Mouse (Mus musculus) lung, adult 2 months (tissue): ENCODE results near the gene Pfkl. TPM values are rescaled to one million over a fixed set of nuclear protein-coding genes. Genes with fewer than 3 reads are reported as not detected.
"Not testable (repeated sequence)": the region's sequence is repeated elsewhere in the genome, so short reads cannot be mapped to it uniquely, and the experiment has no call there.

Source experiments
- DNase-seq: peaks from one replicate; pipeline ENCODE4 v3.0.0; 2022
- H3K4me1 ChIP-seq: fragments of 200-500 bp; 2 replicates; pipeline ENCODE4 v1.6.1; 2011; ENCODE audit warnings: low read length; ENCODE audit not compliant: control insufficient read depth, insufficient read depth
- H3K4me3 ChIP-seq: fragments of 200-500 bp; replicated peaks from 2 replicates; pipeline ENCODE3; 2011; ENCODE audit warnings: low read depth, mild to moderate bottlenecking, control low read depth, low read length; ENCODE audit errors: extremely low read depth
- CTCF ChIP-seq: fragments of 200-500 bp; IDR thresholded peaks from 2 replicates; pipeline ENCODE4 v1.5.1; 2011; ENCODE audit warnings: mild to moderate bottlenecking, low read length, control low read depth; ENCODE audit not compliant: insufficient read depth
- POLR2A ChIP-seq: fragments of 200-500 bp; IDR thresholded peaks from 2 replicates; pipeline ENCODE4 v1.6.1; 2011; ENCODE audit warnings: low read depth, mild to moderate bottlenecking, control low read depth, low read length, borderline replicate concordance; ENCODE audit errors: extremely low read depth
- WGBS: fragments of 180-500 bp; shearing (Covaris S2); methylation state at CpG from one replicate; pipeline ENCODE4 v1.1.7; 2018; 5-methylcytosine and 5-hydroxymethylcytosine counted together
- polyA plus RNA-seq: library from polyadenylated mRNA; depleted of rRNA; stranded (reverse); fragments of >200 nt; gene quantifications from 2 replicates; pipeline ENCODE4 v1.2.3, GENCODE M21; 2012

The Pfkl gene
- polyA plus RNA-seq, 1 experiment: 70.0 TPM

- H3K4me1 ChIP-seq: no peaks in the 10 kb centered on the region
- H3K4me3 ChIP-seq: no peak within 1 kb of the TSS
- no peak for TF ChIP-seq POLR2A
- TF ChIP-seq CTCF: no peak
- no peak for DNase-seq
- 90% methylated on average over 5 of the region's 5 CpGs for WGBS
Observed at GRCm38 (mm10) chr10:78041647-78042046, 31.8 kb upstream of the Pfkl start, which contains the start of gene Dnmt3l. Gene Dnmt3l, plus strand, starts transcription at chr10:78041947.

- no peak for DNase-seq
- Histone ChIP-seq H3K4me3 (no peak overlapping the region), H3K4me1 (no peaks in the 10 kb centered on the region)
- TF ChIP-seq CTCF: no peak
- no peak for TF ChIP-seq POLR2A
- 84% methylated on average over 4 of the region's 4 CpGs for WGBS
Observed at GRCm38 (mm10) chr10:78037139-78037538, 27.3 kb upstream of the Pfkl start.

GRCm38 (mm10) chr10:78031987-78032386, 22.1 kb upstream of the Pfkl start:
- Histone ChIP-seq H3K4me1 (no peaks in the 10 kb centered on the region), H3K4me3 (no peak overlapping the region)
- 70% methylated on average over 2 of the region's 2 CpGs for WGBS
- no peak for DNase-seq
- TF ChIP-seq CTCF (no peak), POLR2A (no peak)

GRCm38 (mm10) chr10:78029080-78029479, 19.2 kb upstream of the Pfkl start:
- 94% methylated on average over 1 of the region's 1 CpGs for WGBS
- no peak for DNase-seq
- no peak for TF ChIP-seq CTCF
- no peak for TF ChIP-seq POLR2A
- no peak overlapping the region for H3K4me3 ChIP-seq
- no peaks in the 10 kb centered on the region for H3K4me1 ChIP-seq

GRCm38 (mm10) chr10:78028129-78028528, 18.2 kb upstream of the Pfkl start:
- H3K4me1 ChIP-seq: no peaks in the 10 kb centered on the region
- peak; percentile 66 for DNase-seq
- TF ChIP-seq POLR2A: no peak
- TF ChIP-seq CTCF: peak; percentile 58
- H3K4me3 ChIP-seq: no peak overlapping the region
- 3% methylated on average over 5 of the region's 5 CpGs for WGBS

- not testable (repeated sequence) for H3K4me3 ChIP-seq, H3K4me1 ChIP-seq, DNase-seq
- 45% methylated on average over 6 of the region's 8 CpGs for WGBS
Observed at GRCm38 (mm10) chr10:78025453-78025852, 15.6 kb upstream of the Pfkl start.

- H3K4me3 ChIP-seq, H3K4me1 ChIP-seq, DNase-seq: not testable (repeated sequence)
- WGBS: 95% methylated on average over 7 of the region's 11 CpGs
Observed at GRCm38 (mm10) chr10:78019984-78020383, 10.1 kb upstream of the Pfkl start.

- DNase-seq: no peak
- Histone ChIP-seq H3K4me3 (no peak overlapping the region), H3K4me1 (no peaks in the 10 kb centered on the region)
- TF ChIP-seq CTCF (no peak), POLR2A (no peak)
- 74% methylated on average over 4 of the region's 4 CpGs for WGBS
Observed at GRCm38 (mm10) chr10:78019291-78019690, 9.4 kb upstream of the Pfkl start.

GRCm38 (mm10) chr10:78018797-78019203, 8.9 kb upstream of the Pfkl start:
- Histone ChIP-seq H3K4me1 (no peaks in the 10 kb centered on the region), H3K4me3 (no peak overlapping the region)
- 18% methylated on average over 19 of the region's 19 CpGs for WGBS
- TF ChIP-seq CTCF: peak; percentile 88
- no peak for TF ChIP-seq POLR2A
- DNase-seq: peak; percentile 67

GRCm38 (mm10) chr10:78016366-78016765, 6.5 kb upstream of the Pfkl start:
- TF ChIP-seq POLR2A: no peak
- no peak for TF ChIP-seq CTCF
- WGBS: 51% methylated on average over 5 of the region's 5 CpGs
- Histone ChIP-seq H3K4me1 (no peaks in the 10 kb centered on the region), H3K4me3 (no peak overlapping the region)
- no peak for DNase-seq

GRCm38 (mm10) chr10:78015489-78015888, 5.6 kb upstream of the Pfkl start:
- no peak overlapping the region for H3K4me3 ChIP-seq
- no peak for TF ChIP-seq CTCF
- TF ChIP-seq POLR2A: no peak
- WGBS: 73% methylated on average over 1 of the region's 1 CpGs
- DNase-seq: no peak
- H3K4me1 ChIP-seq: no peaks in the 10 kb centered on the region
